Mouse (Mus musculus): ENCODE results near the gene Tac1. TPM values are rescaled to one million over a fixed set of nuclear protein-coding genes. Genes with fewer than 3 reads are reported as not detected.

The Tac1 gene
- 251 and 291 TPM in 2 replicates for polyA plus RNA-seq (2015; fragmentation: Nextera tagmentation; extraction: Ambion mirVana)

DNA sequence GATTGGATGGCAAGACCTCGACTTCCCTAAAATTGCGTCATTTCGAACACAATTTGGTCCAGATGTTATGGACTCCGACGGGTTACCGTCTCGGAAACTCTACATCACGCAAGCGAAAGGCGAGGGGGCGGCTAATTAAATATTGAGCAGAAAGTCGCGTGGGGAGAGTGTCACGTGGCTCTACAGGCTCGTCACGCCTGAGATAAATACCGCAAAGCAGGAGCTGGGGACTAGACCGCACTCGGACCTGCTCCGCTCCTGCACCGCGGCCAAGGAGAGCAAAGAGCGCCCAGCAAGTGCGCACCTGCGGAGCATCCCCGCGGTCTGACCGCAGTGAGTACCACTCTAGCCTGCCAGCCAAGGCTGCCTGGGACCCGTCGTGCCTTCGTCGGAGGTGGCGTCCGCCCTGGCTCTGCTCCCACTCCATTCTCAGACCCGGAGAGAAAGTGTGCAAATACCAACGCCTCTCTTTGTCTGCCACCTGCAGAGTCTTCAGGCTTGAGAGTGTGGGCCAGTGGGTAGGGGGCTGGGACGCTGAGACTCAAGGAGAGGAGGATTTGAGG lies at the start of gene Tac1:
Tac1 (plus strand) TSS at position 51 of the 563 bp plus-strand sequence.

Other genes starting within 250 kb of the Tac1 start
- gene Asns, start 138.4 kb downstream of the Tac1 start, polyA plus RNA-seq (2015; fragmentation: Nextera tagmentation; extraction: Ambion mirVana) = 124 and 137 TPM in 2 replicates